Mouse (Mus musculus) liver, embryonic 14.5 days (tissue): Measurements from ENCODE around the gene Ntng2.

Source experiments
- CTCF ChIP-seq: IDR thresholded peaks from 2 replicates; pipeline ENCODE4 v1.5.1; 2016; ENCODE audit warnings: antibody characterized with exemption, low read depth, control low read depth
- EP300 ChIP-seq: IDR thresholded peaks from 2 replicates; pipeline ENCODE4 v1.6.1; 2016; ENCODE audit warnings: antibody characterized with exemption, low read depth

- TF ChIP-seq EP300 (no peak), CTCF (no peak)
Observed at GRCm38 (mm10) chr2:29183266-29183924, 69.4 kb downstream of the Ntng2 start.
